Mouse (Mus musculus) midbrain, embryonic 16.5 days (tissue): Measurements from ENCODE around the gene Cox6a2. TPM values are rescaled to one million over a fixed set of nuclear protein-coding genes. Genes with fewer than 3 reads are reported as not detected.

ENCODE experiments used
- ATAC-seq: fragments of 200-750 bp; cut with Nextera tagmentation; 2 replicates; pipeline ENCODE4 v1.8.0; 2017; ENCODE audit warnings: moderate TSS enrichment
- H3K27ac ChIP-seq: fragments of 300-500 bp; sonication (generic); 2 replicates; pipeline ENCODE4 v1.5.1; 2014; ENCODE audit warnings: mild to moderate bottlenecking, low read length, mixed read lengths
- H3K27me3 ChIP-seq: fragments of 300-500 bp; sonication (generic); 2 replicates; pipeline ENCODE4 v1.6.1; 2014; ENCODE audit warnings: low read depth, low read length, mixed read lengths; ENCODE audit not compliant: control insufficient read depth, insufficient read depth
- H3K36me3 ChIP-seq: fragments of 300-500 bp; sonication (generic); 2 replicates; pipeline ENCODE4 v1.6.1; 2014; ENCODE audit warnings: mild to moderate bottlenecking, low read length, moderate library complexity, mixed read lengths; ENCODE audit not compliant: control insufficient read depth, insufficient read depth
- H3K4me1 ChIP-seq: fragments of 300-500 bp; sonication (generic); 2 replicates; pipeline ENCODE4 v1.6.1; 2014; ENCODE audit warnings: mild to moderate bottlenecking, low read length, mixed read lengths; ENCODE audit not compliant: control insufficient read depth, insufficient read depth
- H3K4me2 ChIP-seq: fragments of 300-500 bp; sonication (generic); 2 replicates; pipeline ENCODE4 v1.6.1; 2014; ENCODE audit warnings: mild to moderate bottlenecking, low read length, mixed read lengths
- H3K4me3 ChIP-seq: fragments of 300-500 bp; sonication (generic); 2 replicates; pipeline ENCODE4 v1.5.1; 2014; ENCODE audit warnings: low read depth, mild to moderate bottlenecking, low read length, moderate library complexity, mixed read lengths
- H3K9ac ChIP-seq: fragments of 300-500 bp; sonication (generic); 2 replicates; pipeline ENCODE4 v1.6.1; 2014; ENCODE audit warnings: low read depth, low read length, mixed read lengths
- H3K9me3 ChIP-seq: fragments of 300-500 bp; sonication (generic); replicated peaks from 2 replicates; pipeline ENCODE4 v1.6.1; 2014; ENCODE audit warnings: mild to moderate bottlenecking, low read length, mixed read lengths; ENCODE audit not compliant: control insufficient read depth, poor library complexity, severe bottlenecking
- WGBS: fragments of 180-500 bp; shearing (Covaris S2); extraction: QIAGEN DNeasy Blood & Tissue Kit; methylation state at CpG from one replicate; pipeline ENCODE4 v1.1.7; 2014; 5-methylcytosine and 5-hydroxymethylcytosine counted together
- polyA plus RNA-seq: library from polyadenylated mRNA; unstranded; fragments of >200 nt; fragmentation: Nextera tagmentation; extraction: Ambion mirVana; gene quantifications from 2 replicates; pipeline ENCODE4 v1.2.1, GENCODE M21; 2015

The Cox6a2 gene
- polyA plus RNA-seq, 1 experiment from 2014 or later = 0.38 TPM

DNA sequence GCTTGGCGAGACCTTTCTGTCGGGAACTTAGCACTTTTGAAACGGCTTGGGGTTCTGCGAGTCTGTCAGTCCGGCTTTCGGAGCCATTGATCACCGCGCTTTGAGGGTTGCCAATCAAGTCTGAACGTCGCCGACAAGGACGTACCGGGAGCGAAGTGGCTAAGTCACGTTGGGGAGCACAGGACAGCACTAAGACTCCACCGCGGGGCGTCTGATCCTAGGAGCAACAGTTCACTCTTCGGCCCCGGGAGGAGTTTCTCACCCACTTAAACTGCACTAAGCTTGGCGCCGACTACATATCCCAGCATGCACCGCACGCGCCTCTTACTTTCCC lies 31.4 kb upstream of the Cox6a2 start:
- peak overlapping the region; percentile 99 for H3K27ac ChIP-seq
- no peaks in the 10 kb centered on the region for H3K27me3 ChIP-seq
- under 1% methylated on average over 25 of the region's 25 CpGs for WGBS
- H3K9me3 ChIP-seq = no peaks in the 10 kb centered on the region
- peak overlapping the region; percentile 60 for H3K9ac ChIP-seq
- peak overlapping the region; percentile 48 for H3K4me3 ChIP-seq
- H3K4me2 ChIP-seq = peak overlapping the region; percentile 72
- no peak for ATAC-seq
- peaks cover 9% of the 10 kb centered on the region; the same call in 1 of the 2 replicates for H3K36me3 ChIP-seq
- H3K4me1 ChIP-seq = peaks cover 13% of the 10 kb centered on the region

DNA sequence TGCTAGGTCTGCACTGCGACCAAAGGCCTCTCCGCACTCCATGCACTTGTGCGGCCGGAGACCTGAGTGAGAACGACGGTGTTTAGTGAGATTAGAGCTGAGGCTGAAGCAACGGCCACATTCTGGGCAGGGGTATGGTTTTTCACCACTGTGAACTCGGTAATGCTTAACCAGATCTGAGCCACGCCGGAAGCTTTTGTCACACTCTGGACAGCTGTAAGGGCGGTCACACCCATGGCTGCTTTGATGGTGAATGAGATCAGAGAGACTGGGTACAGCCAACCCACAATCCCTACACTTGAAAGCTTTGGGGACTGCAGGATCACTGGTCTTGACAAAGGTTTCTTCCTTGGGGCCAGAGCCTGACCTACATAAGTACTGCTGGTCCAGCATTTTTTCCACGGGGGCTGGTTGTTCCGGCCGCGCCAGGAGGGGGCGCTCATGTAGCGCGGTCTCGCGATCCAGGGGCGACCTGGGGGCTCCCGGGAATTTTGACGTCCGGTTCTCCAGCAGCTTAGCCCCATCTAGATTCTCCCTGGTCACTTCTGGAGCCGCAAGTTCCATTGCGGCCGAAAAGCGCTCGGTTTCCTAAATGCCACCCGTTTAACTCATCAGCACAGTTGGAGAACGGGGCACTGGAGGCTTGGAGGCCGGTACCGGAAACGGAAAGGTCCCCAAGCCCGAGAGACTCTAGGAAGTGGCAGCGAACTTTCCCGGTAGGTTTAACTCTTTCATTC lies 30.8 kb upstream of the Cox6a2 start, which contains the start of gene Armc5:
TSS of gene Armc5 (plus strand) at position 487 of the 737 bp plus-strand sequence.
- Histone ChIP-seq H3K27ac (peak within 1 kb of the TSS; percentile 99), H3K4me3 (peak within 1 kb of the TSS; percentile 48), H3K4me1 (peaks cover 13% of the 10 kb centered on the region), H3K9me3 (no peaks in the 10 kb centered on the region), H3K9ac (peak within 1 kb of the TSS; percentile 86), H3K27me3 (no peaks in the 10 kb centered on the region), H3K36me3 (peaks cover 6% of the 10 kb centered on the region; the same call in 1 of the 2 replicates), H3K4me2 (peak within 1 kb of the TSS; percentile 72)
- 23% methylated on average over 37 of the region's 37 CpGs for WGBS
- peak; percentile 14; the same call in 1 of the 2 replicates for ATAC-seq

DNA sequence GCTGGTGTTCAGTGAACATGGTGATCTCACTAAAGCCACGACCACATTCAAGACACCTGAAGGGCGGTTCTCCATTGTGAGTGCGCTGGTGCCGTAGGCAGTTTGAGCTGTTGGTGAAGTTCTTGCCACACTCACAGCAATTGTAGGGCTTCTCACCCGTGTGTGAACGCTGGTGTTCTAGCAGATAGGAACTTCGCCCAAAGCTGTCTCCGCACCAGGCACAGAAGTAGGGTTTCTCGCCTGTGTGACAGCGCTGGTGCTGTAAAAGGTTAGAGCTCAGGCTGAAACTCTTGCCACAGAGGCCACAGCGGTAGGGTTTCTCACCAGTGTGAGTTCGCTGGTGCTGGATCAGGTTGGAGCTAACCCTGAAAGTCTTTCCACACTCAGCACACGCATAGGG lies 30.2 kb upstream of the Cox6a2 start:
- Histone ChIP-seq H3K27me3 (no peaks in the 10 kb centered on the region), H3K4me2 (no peak overlapping the region), H3K27ac (peak overlapping the region; percentile 99), H3K4me1 (peaks cover 13% of the 10 kb centered on the region), H3K36me3 (peaks cover 6% of the 10 kb centered on the region; the same call in 1 of the 2 replicates), H3K4me3 (no peak overlapping the region), H3K9me3 (no peaks in the 10 kb centered on the region), H3K9ac (no peak overlapping the region; the same call in 1 of the 2 replicates)
- ATAC-seq = no peak
- WGBS = 95% methylated on average over 13 of the region's 13 CpGs

DNA sequence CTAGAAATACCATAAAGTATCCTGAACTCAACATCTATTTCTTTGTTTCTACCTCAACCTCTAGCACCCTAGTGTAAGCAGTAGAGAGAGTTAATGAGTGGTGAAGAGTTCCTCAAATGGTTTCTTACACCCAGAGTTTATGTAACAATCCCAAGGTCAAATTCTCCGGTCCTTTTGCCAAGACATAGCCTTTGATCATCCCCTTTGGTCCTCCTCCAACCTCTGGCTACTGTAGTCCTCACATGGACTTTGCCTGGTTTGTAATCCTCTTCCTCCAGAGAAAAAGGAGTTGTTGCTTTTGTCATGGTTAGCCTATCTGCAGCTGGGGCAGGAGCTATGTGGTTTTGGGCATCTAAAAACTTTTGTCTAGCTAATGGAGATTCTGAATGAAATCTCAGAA lies 29.3 kb upstream of the Cox6a2 start:
- Histone ChIP-seq H3K9ac (no peak overlapping the region), H3K4me2 (no peak overlapping the region), H3K27me3 (no peaks in the 10 kb centered on the region), H3K27ac (no peak overlapping the region), H3K4me3 (no peak overlapping the region), H3K4me1 (peaks cover 13% of the 10 kb centered on the region), H3K9me3 (no peaks in the 10 kb centered on the region), H3K36me3 (peaks cover 4% of the 10 kb centered on the region; the same call in 1 of the 2 replicates)
- whole genome bisulfite sequencing = 86% methylated on average over 1 of the region's 1 CpGs
- ATAC-seq = no peak

DNA sequence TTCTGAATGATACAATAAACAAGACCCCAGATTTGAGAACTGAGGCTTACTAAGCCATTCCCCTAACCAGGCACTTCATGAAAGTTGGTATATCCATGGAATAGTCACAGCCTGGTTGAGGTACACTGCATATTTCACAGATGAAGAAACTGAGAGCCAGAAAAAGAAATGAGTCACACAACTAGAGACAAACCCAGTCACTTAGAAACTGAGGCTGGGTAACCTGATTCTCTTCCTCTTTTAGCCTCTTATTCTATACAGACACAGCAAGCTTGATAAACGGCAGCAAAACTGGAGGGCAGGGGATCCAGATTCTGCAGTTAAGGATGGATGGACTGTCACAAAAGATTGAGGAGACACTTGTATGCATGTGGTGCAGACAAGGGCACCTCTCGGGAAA lies 28.6 kb upstream of the Cox6a2 start:
- no peak for ATAC-seq
- no peak overlapping the region for H3K4me3 ChIP-seq
- H3K36me3 ChIP-seq = no peaks in the 10 kb centered on the region
- no peak overlapping the region for H3K9ac ChIP-seq
- peaks cover 13% of the 10 kb centered on the region for H3K4me1 ChIP-seq
- no peaks in the 10 kb centered on the region for H3K9me3 ChIP-seq
- H3K27ac ChIP-seq = no peak overlapping the region
- WGBS = 84% methylated on average over 2 of the region's 2 CpGs
- no peak overlapping the region for H3K4me2 ChIP-seq
- H3K27me3 ChIP-seq = no peaks in the 10 kb centered on the region

DNA sequence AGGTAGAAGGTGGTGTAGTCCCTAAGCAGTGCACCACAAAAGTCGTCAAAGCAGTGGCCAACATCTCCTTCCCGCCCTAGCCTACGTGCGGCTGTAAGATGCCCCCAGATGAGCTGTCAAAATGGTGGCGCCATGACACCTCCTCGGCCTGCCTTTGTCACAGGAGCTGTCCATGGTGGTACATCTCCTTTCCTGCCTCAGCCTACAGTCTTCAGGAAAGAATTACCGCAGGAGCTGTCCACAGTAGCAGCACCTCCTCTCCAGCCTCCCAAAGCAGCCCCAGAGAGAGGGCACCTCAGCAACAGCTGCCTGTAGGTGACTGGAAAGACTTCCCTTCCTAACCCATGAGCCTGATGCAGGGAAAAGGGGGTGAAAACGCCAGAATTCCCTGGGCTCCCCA lies 25.6 kb upstream of the Cox6a2 start:
- 50% methylated on average over 8 of the region's 8 CpGs for WGBS

DNA sequence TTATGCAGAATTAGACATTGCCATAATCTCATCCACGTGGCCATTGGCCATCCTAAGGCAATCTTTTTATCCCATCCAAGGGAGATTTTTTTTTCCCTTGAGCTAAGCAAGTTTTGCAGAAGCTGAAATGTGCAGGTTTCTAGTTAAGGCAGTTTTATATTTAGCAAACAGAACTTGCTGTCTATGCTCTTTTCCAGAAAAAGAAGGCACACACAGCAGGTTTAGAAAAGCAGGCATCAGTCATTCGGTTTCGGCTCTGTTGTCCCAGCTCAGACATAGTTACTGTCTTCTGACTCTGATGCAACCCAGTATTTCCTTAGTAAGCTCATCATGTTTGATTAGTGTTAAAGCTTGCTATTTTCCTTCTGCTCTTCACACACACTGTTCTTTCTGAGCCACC lies 14.7 kb upstream of the Cox6a2 start:
- Histone ChIP-seq H3K36me3 (no peaks in the 10 kb centered on the region), H3K27ac (no peak overlapping the region), H3K4me3 (no peak overlapping the region), H3K27me3 (no peaks in the 10 kb centered on the region), H3K4me1 (no peaks in the 10 kb centered on the region), H3K4me2 (no peak overlapping the region), H3K9me3 (no peaks in the 10 kb centered on the region), H3K9ac (no peak overlapping the region)
- ATAC-seq = no peak
- 84% methylated on average over 3 of the region's 3 CpGs for WGBS

More for the DNA sequence above, 25.6 kb upstream of the Cox6a2 start:
- Histone ChIP-seq H3K9ac (no peak overlapping the region), H3K4me1 (peaks cover 1% of the 10 kb centered on the region; the same call in 1 of the 2 replicates), H3K4me3 (no peak overlapping the region), H3K9me3 (no peaks in the 10 kb centered on the region), H3K4me2 (no peak overlapping the region), H3K36me3 (no peaks in the 10 kb centered on the region), H3K27me3 (no peaks in the 10 kb centered on the region), H3K27ac (no peak overlapping the region)
- ATAC-seq = no peak

DNA sequence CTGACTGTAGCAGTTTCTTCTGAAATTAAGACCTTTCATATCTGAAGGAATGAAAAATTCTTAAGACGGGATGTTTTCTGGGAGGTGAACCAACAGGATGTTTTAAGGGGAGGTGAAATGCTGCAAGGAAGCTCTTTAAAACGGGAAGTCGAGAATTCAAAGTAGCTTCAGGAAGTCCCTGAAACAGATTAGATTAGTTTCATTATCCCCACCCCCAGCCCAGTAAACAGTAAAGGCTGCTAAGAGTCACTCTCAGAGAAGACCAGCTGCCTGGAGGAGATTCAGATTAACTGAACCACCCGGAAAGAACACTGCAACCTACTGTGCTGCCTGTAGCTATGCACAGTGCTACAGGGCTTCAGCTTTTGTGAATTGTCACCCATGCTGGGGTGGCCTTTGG lies 13.8 kb upstream of the Cox6a2 start:
- no peak overlapping the region for H3K27ac ChIP-seq
- no peaks in the 10 kb centered on the region for H3K36me3 ChIP-seq
- no peaks in the 10 kb centered on the region for H3K27me3 ChIP-seq
- WGBS = 81% methylated on average over 4 of the region's 4 CpGs
- no peak for ATAC-seq
- no peak overlapping the region for H3K4me3 ChIP-seq
- no peak overlapping the region for H3K4me2 ChIP-seq
- no peaks in the 10 kb centered on the region for H3K4me1 ChIP-seq
- H3K9me3 ChIP-seq = no peaks in the 10 kb centered on the region
- H3K9ac ChIP-seq = no peak overlapping the region

DNA sequence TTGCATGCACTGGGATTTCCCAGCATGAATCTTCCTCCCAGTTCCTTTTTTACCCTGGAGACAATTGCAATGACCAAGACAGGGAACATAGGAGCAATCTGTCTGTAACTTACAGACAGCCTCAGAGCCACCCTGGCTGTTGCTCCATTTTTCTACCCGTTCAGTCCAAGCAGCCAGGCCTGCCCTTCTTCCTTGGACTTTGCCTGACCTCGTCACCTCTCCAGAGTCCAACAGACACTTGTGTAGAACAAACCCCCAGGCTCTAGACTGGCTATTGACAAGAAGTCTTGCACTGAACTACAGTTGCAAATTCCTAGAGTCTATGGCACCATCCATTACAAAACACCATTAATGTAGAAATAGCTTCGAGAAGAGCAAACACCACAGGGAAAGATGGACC lies 3.6 kb upstream of the Cox6a2 start:
- no peak for ATAC-seq
- no peak overlapping the region for H3K4me3 ChIP-seq
- no peaks in the 10 kb centered on the region for H3K27me3 ChIP-seq
- H3K9ac ChIP-seq = no peak overlapping the region
- 69% methylated on average over 3 of the region's 3 CpGs for WGBS
- H3K27ac ChIP-seq = no peak overlapping the region
- no peaks in the 10 kb centered on the region for H3K4me1 ChIP-seq
- H3K36me3 ChIP-seq = no peaks in the 10 kb centered on the region
- H3K9me3 ChIP-seq = no peaks in the 10 kb centered on the region
- no peak overlapping the region for H3K4me2 ChIP-seq
